Mouse (Mus musculus): ENCODE data around the gene Tenm4. TPM values are rescaled to one million over a fixed set of nuclear protein-coding genes. Genes with fewer than 3 reads are reported as not detected.

Tenm4 gene
- polyA plus RNA-seq, 1 experiment, result 12.2 TPM

- H3K27me3 ChIP-seq (ENCODE audit: control insufficient read depth, insufficient read depth, low read length), result no peaks in the 10 kb centered on the region; the same call in 1 of the 2 replicates
- H3K27ac ChIP-seq (ENCODE audit: insufficient read depth, low read length), result no peak overlapping the region
- TF ChIP-seq CTCF (IDR thresholded peaks at IDR 0.05; ENCODE audit: borderline replicate concordance, insufficient read depth, low read depth, low read length), result no peak
- no peak for TF ChIP-seq POLR2A (IDR thresholded peaks at IDR 0.05; ENCODE audit: borderline replicate concordance, insufficient read depth, low read length)
- no peak for DNase-seq
- no peak overlapping the region for H3K4me3 ChIP-seq (replicated peaks; ENCODE audit: insufficient read depth, low read depth, low read length)
- WGBS, result 91% methylated on average over 6 of the region's 6 CpGs
- H3K4me1 ChIP-seq (ENCODE audit: control insufficient read depth, insufficient read depth, low read length), result 0 out of 2 replicates have a peak, but pooled peaks cover under 1% of the 10 kb centered on the region
Observed at GRCm38 (mm10) chr7:96768718-96769117, 597.7 kb downstream of the Tenm4 start.

- 0 out of 2 replicates have a peak, but pooled peaks cover 4% of the 10 kb centered on the region for H3K4me1 ChIP-seq (ENCODE audit: control insufficient read depth, insufficient read depth, low read length)
- H3K27me3 ChIP-seq (ENCODE audit: control insufficient read depth, insufficient read depth, low read length), result no peaks in the 10 kb centered on the region; the same call in 1 of the 2 replicates
- no peak overlapping the region for H3K27ac ChIP-seq (ENCODE audit: insufficient read depth, low read length)
- DNase-seq, result no peak
- 81% methylated on average over 4 of the region's 4 CpGs for WGBS
- H3K4me3 ChIP-seq (replicated peaks; ENCODE audit: insufficient read depth, low read depth, low read length), result no peak overlapping the region
- TF ChIP-seq POLR2A (IDR thresholded peaks at IDR 0.05; ENCODE audit: borderline replicate concordance, insufficient read depth, low read length) (no peak), CTCF (IDR thresholded peaks at IDR 0.05; ENCODE audit: borderline replicate concordance, insufficient read depth, low read depth, low read length) (peak; percentile 21; the same call in 1 of the 2 replicates)
Observed at GRCm38 (mm10) chr7:96769784-96770183, 598.7 kb downstream of the Tenm4 start.

DNA sequence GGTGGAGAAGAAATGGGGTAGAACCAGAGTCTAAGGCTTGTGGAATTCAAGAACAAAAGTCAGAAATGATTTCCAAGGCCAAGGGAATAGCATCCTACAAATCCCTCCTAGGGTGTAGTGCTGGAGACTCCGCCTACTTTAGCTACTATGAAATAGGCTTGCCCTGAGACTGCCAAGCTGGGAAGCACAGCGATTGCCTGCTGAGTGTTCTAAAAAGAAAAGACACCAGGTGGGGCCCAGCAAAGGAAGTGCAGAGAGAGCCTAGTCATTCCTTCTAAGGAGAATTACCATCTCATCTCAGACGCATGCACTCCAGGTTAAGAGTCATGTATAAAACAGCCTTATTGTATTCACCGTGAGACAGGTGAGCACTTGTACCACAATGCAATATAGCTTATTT is 601.9 kb downstream of the Tenm4 start:
- Histone ChIP-seq H3K4me1 (ENCODE audit: control insufficient read depth, insufficient read depth, low read length) (0 out of 2 replicates have a peak, but pooled peaks cover 4% of the 10 kb centered on the region), H3K27ac (ENCODE audit: insufficient read depth, low read length) (no peak overlapping the region), H3K27me3 (ENCODE audit: control insufficient read depth, insufficient read depth, low read length) (no peaks in the 10 kb centered on the region; the same call in 1 of the 2 replicates), H3K4me3 (replicated peaks; ENCODE audit: insufficient read depth, low read depth, low read length) (no peak overlapping the region)
- TF ChIP-seq CTCF (IDR thresholded peaks at IDR 0.05; ENCODE audit: borderline replicate concordance, insufficient read depth, low read depth, low read length), result no peak
- TF ChIP-seq POLR2A (IDR thresholded peaks at IDR 0.05; ENCODE audit: borderline replicate concordance, insufficient read depth, low read length), result no peak
- WGBS, result 77% methylated on average over 4 of the region's 4 CpGs
- DNase-seq, result peak in 1 of 2 experiments; percentile 21

DNA sequence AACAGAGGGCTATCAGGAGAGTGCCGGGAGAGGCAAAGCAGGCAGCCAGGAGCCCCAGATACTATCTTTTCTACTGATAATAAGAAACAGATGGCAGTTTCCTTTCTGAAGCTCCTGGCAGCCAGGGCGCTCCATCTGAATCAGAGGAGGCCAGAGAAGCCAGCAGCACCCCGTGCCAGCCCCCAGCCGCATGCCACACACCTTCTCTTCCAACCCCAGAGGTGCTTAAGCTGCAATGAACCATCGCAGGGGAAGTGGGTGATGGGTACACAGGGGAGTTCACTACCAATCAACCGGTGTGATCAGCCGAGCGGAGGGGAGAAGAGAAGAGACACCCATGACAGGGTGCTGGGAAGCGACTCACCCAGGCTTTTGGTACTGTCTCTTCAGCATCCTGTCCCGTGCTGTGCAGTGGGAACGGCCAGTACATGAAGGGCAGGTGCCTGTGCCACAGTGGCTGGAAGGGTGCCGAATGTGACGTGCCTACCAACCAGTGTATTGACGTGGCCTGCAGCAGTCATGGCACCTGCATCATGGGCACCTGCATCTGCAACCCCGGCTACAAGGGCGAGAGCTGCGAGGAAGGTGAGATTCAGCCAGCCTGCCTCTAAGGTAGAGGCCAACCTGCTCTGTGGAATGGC is 602.7 kb downstream of the Tenm4 start:
- H3K27ac ChIP-seq (ENCODE audit: insufficient read depth, low read length), result no peak overlapping the region
- 47% methylated on average over 17 of the region's 17 CpGs for WGBS

DNA sequence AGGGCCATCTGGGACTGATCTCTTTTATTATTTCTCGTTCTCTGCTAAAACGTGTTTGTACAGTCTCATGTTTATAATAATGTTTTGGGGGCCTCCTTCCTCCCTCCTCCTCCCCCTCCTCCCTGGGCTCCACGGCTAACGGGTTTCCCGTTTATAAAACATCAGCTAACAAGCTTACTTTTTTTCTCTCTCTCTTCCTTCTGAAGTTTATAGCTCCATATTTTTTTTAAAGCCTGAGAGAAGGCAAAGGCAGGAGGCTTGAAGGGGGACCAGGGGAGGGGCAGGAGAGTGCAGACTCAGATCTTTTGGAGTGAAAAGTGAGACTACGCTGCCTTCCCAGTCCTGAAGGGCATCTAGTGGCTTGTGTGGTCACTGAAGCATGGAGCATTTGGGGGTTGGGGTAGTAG is 604.0 kb downstream of the Tenm4 start:
- Histone ChIP-seq H3K27me3 (ENCODE audit: control insufficient read depth, insufficient read depth, low read length) (no peaks in the 10 kb centered on the region), H3K4me1 (ENCODE audit: control insufficient read depth, insufficient read depth, low read length) (0 out of 2 replicates have a peak, but pooled peaks cover 4% of the 10 kb centered on the region), H3K4me3 (replicated peaks; ENCODE audit: insufficient read depth, low read depth, low read length) (no peak overlapping the region), H3K27ac (ENCODE audit: insufficient read depth, low read length) (no peak overlapping the region)
- 86% methylated on average over 6 of the region's 6 CpGs for WGBS
- no peak for DNase-seq
- TF ChIP-seq POLR2A (IDR thresholded peaks at IDR 0.05; ENCODE audit: borderline replicate concordance, insufficient read depth, low read length) (no peak), CTCF (IDR thresholded peaks at IDR 0.05; ENCODE audit: borderline replicate concordance, insufficient read depth, low read depth, low read length) (no peak)

More for the DNA sequence above, 602.7 kb downstream of the Tenm4 start:
- Histone ChIP-seq H3K4me3 (replicated peaks; ENCODE audit: insufficient read depth, low read depth, low read length) (no peak overlapping the region), H3K4me1 (ENCODE audit: control insufficient read depth, insufficient read depth, low read length) (0 out of 2 replicates have a peak, but pooled peaks cover 4% of the 10 kb centered on the region), H3K27me3 (ENCODE audit: control insufficient read depth, insufficient read depth, low read length) (no peaks in the 10 kb centered on the region)
- DNase-seq, result peak; percentile 44 to 55
- TF ChIP-seq POLR2A (IDR thresholded peaks at IDR 0.05; ENCODE audit: borderline replicate concordance, insufficient read depth, low read length) (no peak), CTCF (IDR thresholded peaks at IDR 0.05; ENCODE audit: borderline replicate concordance, insufficient read depth, low read depth, low read length) (no peak)

DNA sequence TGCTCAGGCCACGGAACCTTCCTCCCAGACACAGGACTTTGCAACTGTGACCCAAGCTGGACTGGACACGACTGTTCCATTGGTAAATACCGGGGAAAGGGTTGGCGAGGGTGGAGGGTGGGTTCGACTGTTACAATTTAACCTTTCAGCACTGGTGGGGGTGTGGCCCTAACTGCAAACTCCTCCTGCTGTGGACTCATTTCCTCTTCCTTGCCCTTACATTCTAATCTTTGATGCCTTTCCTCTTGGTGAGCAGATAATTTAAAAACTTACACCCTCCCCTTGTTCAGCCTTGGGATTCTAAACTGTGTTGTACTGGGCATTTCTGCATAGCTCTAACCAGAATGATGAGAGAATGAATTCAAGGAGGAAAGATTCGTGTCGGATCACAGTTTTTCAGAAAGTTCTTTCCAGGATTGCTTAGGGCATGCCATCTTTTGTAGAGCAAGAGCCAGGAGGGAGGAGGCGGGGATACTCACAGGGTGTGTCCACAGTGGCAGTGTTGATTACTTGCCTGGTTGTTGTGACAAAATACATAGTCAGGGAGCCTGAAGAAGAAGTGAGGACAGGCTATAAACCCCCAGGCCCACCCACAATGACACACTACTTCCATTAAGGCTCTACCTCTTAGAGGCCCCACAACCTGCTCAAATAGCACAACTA is 607.0 kb downstream of the Tenm4 start:
- DNase-seq, result no peak
- 0 out of 2 replicates have a peak, but pooled peaks cover 4% of the 10 kb centered on the region for H3K4me1 ChIP-seq (ENCODE audit: control insufficient read depth, insufficient read depth, low read length)
- H3K27ac ChIP-seq (ENCODE audit: insufficient read depth, low read length), result no peak overlapping the region
- no peak overlapping the region for H3K4me3 ChIP-seq (replicated peaks; ENCODE audit: insufficient read depth, low read depth, low read length)
- 92% methylated on average over 8 of the region's 8 CpGs for WGBS
- no peak for TF ChIP-seq POLR2A (IDR thresholded peaks at IDR 0.05; ENCODE audit: borderline replicate concordance, insufficient read depth, low read length)
- no peak for TF ChIP-seq CTCF (IDR thresholded peaks at IDR 0.05; ENCODE audit: borderline replicate concordance, insufficient read depth, low read depth, low read length)
- no peaks in the 10 kb centered on the region for H3K27me3 ChIP-seq (ENCODE audit: control insufficient read depth, insufficient read depth, low read length)

DNA sequence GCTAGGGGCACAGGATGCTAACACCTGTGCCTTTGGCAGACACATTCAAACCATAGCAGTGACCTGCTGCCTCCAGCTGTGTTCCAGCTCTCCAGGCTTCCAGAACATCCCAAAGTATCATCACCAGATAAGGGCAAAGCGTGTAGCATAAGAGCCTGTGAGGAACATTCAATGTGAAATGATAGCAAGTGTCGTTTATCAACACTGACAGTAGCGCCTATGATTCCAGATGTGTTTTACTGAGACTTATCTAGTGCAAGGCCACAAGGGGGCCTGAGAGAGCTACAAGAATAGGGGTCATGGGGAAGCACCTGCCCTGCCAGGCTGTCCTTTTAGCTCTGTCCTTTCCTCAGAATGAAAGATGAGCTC is 607.5 kb downstream of the Tenm4 start:
- H3K27me3 ChIP-seq (ENCODE audit: control insufficient read depth, insufficient read depth, low read length), result no peaks in the 10 kb centered on the region
- 78% methylated on average over 3 of the region's 3 CpGs for WGBS
- no peak for TF ChIP-seq POLR2A (IDR thresholded peaks at IDR 0.05; ENCODE audit: borderline replicate concordance, insufficient read depth, low read length)
- TF ChIP-seq CTCF (IDR thresholded peaks at IDR 0.05; ENCODE audit: borderline replicate concordance, insufficient read depth, low read depth, low read length), result no peak

More for the DNA sequence above, 607.5 kb downstream of the Tenm4 start:
- Histone ChIP-seq H3K4me3 (replicated peaks; ENCODE audit: insufficient read depth, low read depth, low read length) (no peak overlapping the region), H3K27ac (ENCODE audit: insufficient read depth, low read length) (no peak overlapping the region), H3K4me1 (ENCODE audit: control insufficient read depth, insufficient read depth, low read length) (0 out of 2 replicates have a peak, but pooled peaks cover 4% of the 10 kb centered on the region)
- no peak for DNase-seq
